Mouse (Mus musculus) embryonic facial prominence, embryonic 14.5 days (tissue): ENCODE measurements around the gene Hspa4l. TPM values are rescaled to one million over a fixed set of nuclear protein-coding genes. Genes with fewer than 3 reads are reported as not detected.
A peak's percentile ranks its signal among the peaks of the same experiment; 100 is the strongest.

Experiments used
- ATAC-seq: fragments of 200-750 bp; cut with Nextera tagmentation; 2 replicates; pipeline ENCODE4 v1.8.0; 2017; ENCODE audit warnings: low read depth, moderate number of reproducible peaks, moderate TSS enrichment
- DNase-seq: peaks from one replicate; pipeline ENCODE4 v3.0.0-alpha.2; 2015; ENCODE audit warnings: low spot score
- H3K27ac ChIP-seq: fragments of 300-500 bp; sonication (generic); replicated peaks from 2 replicates; pipeline ENCODE4 v1.5.1; 2014; ENCODE audit warnings: low read depth, mild to moderate bottlenecking, low read length, moderate library complexity
- H3K27me3 ChIP-seq: fragments of 300-500 bp; sonication (generic); replicated peaks from 2 replicates; pipeline ENCODE4 v1.6.1; 2014; ENCODE audit warnings: low read length; ENCODE audit not compliant: control insufficient read depth, insufficient read depth
- H3K36me3 ChIP-seq: fragments of 300-500 bp; sonication (generic); 2 replicates; pipeline ENCODE4 v1.6.1; 2014; ENCODE audit warnings: low read length, mixed read lengths; ENCODE audit not compliant: control insufficient read depth, insufficient read depth
- H3K4me1 ChIP-seq: fragments of 300-500 bp; sonication (generic); 2 replicates; pipeline ENCODE4 v1.6.1; 2014; ENCODE audit warnings: antibody characterized with exemption, low read length; ENCODE audit not compliant: control insufficient read depth, insufficient read depth
- H3K4me2 ChIP-seq: fragments of 300-500 bp; sonication (generic); 2 replicates; pipeline ENCODE4 v1.6.1; 2014; ENCODE audit warnings: low read depth, mild to moderate bottlenecking, low read length, moderate library complexity, mixed read lengths
- H3K4me3 ChIP-seq: fragments of 300-500 bp; sonication (generic); 2 replicates; pipeline ENCODE4 v1.5.1; 2014; ENCODE audit warnings: low read depth, mild to moderate bottlenecking, low read length
- H3K9ac ChIP-seq: fragments of 300-500 bp; sonication (generic); 2 replicates; pipeline ENCODE4 v1.6.1; 2014; ENCODE audit warnings: low read depth, mild to moderate bottlenecking, low read length, moderate library complexity, mixed read lengths
- H3K9me3 ChIP-seq: fragments of 300-500 bp; sonication (generic); 2 replicates; pipeline ENCODE4 v1.6.1; 2016; ENCODE audit warnings: low read length; ENCODE audit not compliant: control insufficient read depth
- WGBS: fragments of 180-500 bp; shearing (Covaris S2); extraction: QIAGEN DNeasy Blood & Tissue Kit; methylation state at CpG from one replicate; pipeline ENCODE4 v1.1.7; 2014; 5-methylcytosine and 5-hydroxymethylcytosine counted together
- polyA plus RNA-seq: library from polyadenylated mRNA; unstranded; fragments of >200 nt; fragmentation: Nextera tagmentation; extraction: Ambion mirVana; gene quantifications from 2 replicates; pipeline ENCODE4 v1.2.1, GENCODE M21; 2014

Gene Hspa4l
- 16.4 and 23.9 TPM in 2 replicates for polyA plus RNA-seq

DNA sequence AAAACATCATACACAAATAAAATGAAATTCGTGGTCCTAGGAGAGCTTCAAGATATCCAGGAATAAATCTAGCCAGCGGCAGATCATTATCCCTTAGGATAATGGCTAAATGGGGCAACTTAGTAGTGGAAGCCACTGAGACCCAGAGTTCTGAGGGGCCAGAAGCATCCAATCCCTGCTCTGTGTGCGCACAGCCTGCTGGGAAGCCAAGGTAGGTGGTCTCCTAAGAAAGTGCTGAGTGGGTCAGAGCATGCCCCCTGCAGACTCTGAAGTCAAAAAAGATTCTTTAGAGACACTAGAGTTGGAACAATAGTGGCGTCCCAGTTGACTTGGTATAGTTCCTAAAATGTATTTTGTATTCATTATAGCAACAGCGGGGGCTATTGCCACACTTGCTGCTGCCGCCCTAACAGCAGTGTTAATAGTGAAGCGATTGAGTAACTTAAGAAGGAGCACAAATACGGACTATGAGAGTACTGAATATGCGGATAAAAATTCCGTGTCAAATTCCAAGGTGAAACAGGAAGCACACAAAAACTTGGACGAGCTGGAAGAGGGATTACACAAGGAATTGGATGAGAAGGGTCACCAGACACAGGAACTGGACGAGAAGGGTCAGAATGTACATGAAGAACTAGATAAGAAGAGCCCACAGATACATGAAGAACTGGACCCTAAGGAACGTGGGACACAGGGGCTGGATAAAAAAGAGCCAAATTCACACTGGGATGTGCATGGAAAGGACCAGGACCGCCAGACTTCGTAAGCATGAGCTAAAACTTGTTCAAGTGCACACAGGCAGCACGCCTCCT lies at the start of gene Hspa4l:
Hspa4l (plus strand) TSS at position 472 of the 812 bp plus-strand sequence.
- no peaks in the 10 kb centered on the region for H3K36me3 ChIP-seq
- no peak for ATAC-seq
- peaks cover 8% of the 10 kb centered on the region; the same call in 1 of the 2 replicates for H3K27me3 ChIP-seq
- peak within 1 kb of the TSS; percentile 72 for H3K9ac ChIP-seq
- peaks cover 11% of the 10 kb centered on the region for H3K4me1 ChIP-seq
- H3K9me3 ChIP-seq, result no peaks in the 10 kb centered on the region
- 18% methylated on average over 16 of the region's 16 CpGs for WGBS
- peak within 1 kb of the TSS; percentile 71 for H3K4me3 ChIP-seq
- DNase-seq, result peak; percentile 9
- peak within 1 kb of the TSS; percentile 68 for H3K27ac ChIP-seq
- peak within 1 kb of the TSS; percentile 94 for H3K4me2 ChIP-seq

- H3K4me3 ChIP-seq, result no peak overlapping the region
- H3K27me3 ChIP-seq, result no peaks in the 10 kb centered on the region
- no peak overlapping the region for H3K4me2 ChIP-seq
- DNase-seq, result no peak
- H3K4me1 ChIP-seq, result no peaks in the 10 kb centered on the region
- WGBS, result 86% methylated on average over 2 of the region's 2 CpGs
- H3K36me3 ChIP-seq, result peaks cover 28% of the 10 kb centered on the region; the same call in 1 of the 2 replicates
- no peaks in the 10 kb centered on the region for H3K9me3 ChIP-seq
- ATAC-seq, result no peak
- H3K9ac ChIP-seq, result no peak overlapping the region
- no peak overlapping the region for H3K27ac ChIP-seq
Observed at GRCm38 (mm10) chr3:40695162-40695561, 49.1 kb upstream of the Hspa4l start.

GRCm38 (mm10) chr3:40698834-40699233 lies 45.5 kb upstream of the Hspa4l start:
- Histone ChIP-seq H3K4me1 (no peaks in the 10 kb centered on the region), H3K27ac (no peak overlapping the region), H3K36me3 (peaks cover 28% of the 10 kb centered on the region), H3K4me2 (no peak overlapping the region), H3K4me3 (no peak overlapping the region), H3K27me3 (no peaks in the 10 kb centered on the region), H3K9me3 (no peaks in the 10 kb centered on the region), H3K9ac (no peak overlapping the region)
- DNase-seq (no peak), ATAC-seq (no peak)
- WGBS, result 76% methylated on average over 3 of the region's 3 CpGs

DNA sequence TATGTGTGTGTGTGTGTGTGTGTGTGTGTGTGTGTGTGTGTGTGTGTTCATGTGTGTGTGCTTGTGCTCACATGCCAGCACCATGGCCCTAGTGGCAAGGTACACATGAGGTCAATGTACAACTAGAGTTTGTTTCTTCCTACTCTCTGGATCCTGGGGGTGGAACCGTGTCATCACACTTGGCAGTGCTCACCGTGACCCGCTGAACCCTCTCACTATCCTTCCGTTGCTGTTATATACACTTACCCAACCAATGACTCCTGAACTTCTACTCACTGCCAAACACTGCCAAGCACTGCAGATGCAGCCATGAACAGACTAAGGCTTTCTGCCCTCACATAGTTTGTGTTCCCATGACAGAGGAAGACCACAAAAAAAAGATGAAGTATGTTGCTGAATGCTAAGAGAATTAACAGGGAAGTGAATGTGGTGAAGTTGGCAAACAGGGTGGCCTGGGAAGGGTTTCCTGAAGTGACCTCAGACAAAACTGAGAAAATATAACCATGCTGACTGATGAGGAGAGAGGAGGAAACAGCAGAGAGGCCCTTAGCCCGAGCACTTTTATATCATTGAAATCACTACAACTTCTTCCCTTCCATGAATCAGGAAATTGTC lies 39.4 kb upstream of the Hspa4l start:
- ATAC-seq (no peak), DNase-seq (no peak)
- Histone ChIP-seq H3K9me3 (no peaks in the 10 kb centered on the region), H3K9ac (no peak overlapping the region), H3K4me2 (no peak overlapping the region), H3K27me3 (no peaks in the 10 kb centered on the region), H3K27ac (no peak overlapping the region), H3K4me3 (no peak overlapping the region), H3K4me1 (no peaks in the 10 kb centered on the region), H3K36me3 (peaks cover 6% of the 10 kb centered on the region; the same call in 1 of the 2 replicates)
- 77% methylated on average over 5 of the region's 5 CpGs for WGBS

DNA sequence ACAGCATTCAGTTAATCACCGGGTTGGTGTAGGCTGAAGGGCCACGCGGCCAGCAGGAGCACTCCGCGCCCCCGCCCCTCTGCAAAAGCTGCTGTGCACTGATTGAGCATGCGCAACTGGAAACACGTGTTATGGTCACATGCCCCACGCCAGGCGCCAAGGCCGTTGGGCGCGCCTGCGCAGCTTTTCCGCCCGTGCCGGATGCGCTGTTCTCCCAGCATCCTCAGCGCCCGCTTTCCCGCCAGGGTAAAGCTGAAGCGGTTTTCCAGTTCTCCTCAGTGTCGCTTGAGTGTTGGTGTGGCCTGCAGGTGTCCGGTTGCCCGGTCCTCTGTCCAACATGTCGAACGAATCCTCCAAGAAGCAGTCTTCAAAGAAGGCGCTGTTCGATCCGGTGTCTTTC lies 35.6 kb upstream of the Hspa4l start, which contains the start of gene Slc25a31:
Slc25a31 (plus strand) TSS at position 201 of the 400 bp plus-strand sequence.
- ATAC-seq, result no peak
- H3K9me3 ChIP-seq, result no peaks in the 10 kb centered on the region
- 93% methylated on average over 28 of the region's 30 CpGs for WGBS
- no peak within 1 kb of the TSS for H3K9ac ChIP-seq
- H3K4me2 ChIP-seq, result no peak within 1 kb of the TSS
- no peaks in the 10 kb centered on the region for H3K36me3 ChIP-seq
- H3K27me3 ChIP-seq, result no peaks in the 10 kb centered on the region
- no peak within 1 kb of the TSS for H3K27ac ChIP-seq
- H3K4me1 ChIP-seq, result no peaks in the 10 kb centered on the region
- H3K4me3 ChIP-seq, result no peak within 1 kb of the TSS
- no peak for DNase-seq

- DNase-seq (no peak), ATAC-seq (no peak)
- H3K36me3 ChIP-seq, result no peaks in the 10 kb centered on the region
- no peak overlapping the region for H3K4me2 ChIP-seq
- H3K27me3 ChIP-seq, result no peaks in the 10 kb centered on the region
- H3K4me1 ChIP-seq, result no peaks in the 10 kb centered on the region
- no peak overlapping the region for H3K27ac ChIP-seq
- H3K4me3 ChIP-seq, result no peak overlapping the region
- WGBS, result 62% methylated on average over 1 of the region's 1 CpGs
- H3K9me3 ChIP-seq, result no peaks in the 10 kb centered on the region
- no peak overlapping the region for H3K9ac ChIP-seq
Observed at GRCm38 (mm10) chr3:40716056-40716455, 28.2 kb upstream of the Hspa4l start.

- Histone ChIP-seq H3K9ac (no peak overlapping the region), H3K4me1 (no peaks in the 10 kb centered on the region), H3K27me3 (no peaks in the 10 kb centered on the region), H3K4me3 (no peak overlapping the region), H3K27ac (no peak overlapping the region), H3K4me2 (no peak overlapping the region), H3K9me3 (no peaks in the 10 kb centered on the region), H3K36me3 (no peaks in the 10 kb centered on the region)
- WGBS, result 87% methylated on average over 3 of the region's 3 CpGs
- ATAC-seq (no peak), DNase-seq (no peak)
Observed at GRCm38 (mm10) chr3:40719022-40719421, 25.3 kb upstream of the Hspa4l start.

- no peaks in the 10 kb centered on the region for H3K9me3 ChIP-seq
- H3K36me3 ChIP-seq, result no peaks in the 10 kb centered on the region
- no peak for ATAC-seq
- H3K4me2 ChIP-seq, result no peak overlapping the region
- no peak overlapping the region for H3K27ac ChIP-seq
- no peak overlapping the region for H3K4me3 ChIP-seq
- H3K9ac ChIP-seq, result no peak overlapping the region
- 78% methylated on average over 6 of the region's 6 CpGs for WGBS
- no peak for DNase-seq
- no peaks in the 10 kb centered on the region for H3K27me3 ChIP-seq
- no peaks in the 10 kb centered on the region for H3K4me1 ChIP-seq
Observed at GRCm38 (mm10) chr3:40738381-40738912, 5.8 kb upstream of the Hspa4l start.
